Mouse (Mus musculus): ENCODE results near the gene Prkra. TPM values are rescaled to one million over a fixed set of nuclear protein-coding genes. Genes with fewer than 3 reads are reported as not detected.
A peak's percentile ranks its signal among the peaks of the same experiment; 100 is the strongest.

The Prkra gene
- polyA plus RNA-seq, 1 experiment from 2014 or later: 102 TPM

DNA sequence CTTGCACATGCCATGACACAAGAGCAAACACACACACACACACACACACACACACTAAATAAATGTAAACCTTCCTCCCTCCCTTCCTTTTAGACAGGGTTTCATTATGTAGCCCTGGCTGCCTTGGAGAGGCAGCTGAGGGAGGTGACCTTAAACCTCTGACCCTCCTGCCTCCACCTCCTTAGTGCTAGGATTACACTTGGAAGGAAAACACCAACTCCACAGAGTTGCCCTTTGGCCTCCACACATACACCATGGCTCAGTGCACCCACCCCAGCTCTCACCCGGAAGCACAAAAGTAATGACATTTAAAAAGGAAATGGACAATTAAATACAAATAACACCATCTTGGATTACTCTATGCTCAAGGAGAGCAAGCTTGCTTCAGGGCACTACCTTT lies 26.1 kb downstream of the Prkra start:
- Histone ChIP-seq H3K4me3 (ENCODE audit: low read depth, low read length) (no peak overlapping the region), H3K27me3 (ENCODE audit: control insufficient read depth, insufficient read depth, low read length) (no peaks in the 10 kb centered on the region), H3K4me1 (ENCODE audit: control insufficient read depth, insufficient read depth, low read length) (no peaks in the 10 kb centered on the region), H3K36me3 (replicated peaks; ENCODE audit: control insufficient read depth, insufficient read depth, low read depth, low read length) (peaks cover 6% of the 10 kb centered on the region), H3K27ac (replicated peaks; ENCODE audit: low read depth, low read length) (no peak overlapping the region), H3K9me3 (replicated peaks; ENCODE audit: control insufficient read depth, low read length) (no peaks in the 10 kb centered on the region), H3K4me2 (ENCODE audit: low read depth, low read length) (no peak overlapping the region), H3K9ac (replicated peaks; ENCODE audit: low read length) (no peak overlapping the region)
- ATAC-seq (replicated peaks; ENCODE audit: insufficient number of reproducible peaks, low FRiP score, low TSS enrichment, low read depth) (no peak), DNase-seq (ENCODE audit: low spot score) (no peak)
- 35% methylated on average over 1 of the region's 1 CpGs for WGBS

DNA sequence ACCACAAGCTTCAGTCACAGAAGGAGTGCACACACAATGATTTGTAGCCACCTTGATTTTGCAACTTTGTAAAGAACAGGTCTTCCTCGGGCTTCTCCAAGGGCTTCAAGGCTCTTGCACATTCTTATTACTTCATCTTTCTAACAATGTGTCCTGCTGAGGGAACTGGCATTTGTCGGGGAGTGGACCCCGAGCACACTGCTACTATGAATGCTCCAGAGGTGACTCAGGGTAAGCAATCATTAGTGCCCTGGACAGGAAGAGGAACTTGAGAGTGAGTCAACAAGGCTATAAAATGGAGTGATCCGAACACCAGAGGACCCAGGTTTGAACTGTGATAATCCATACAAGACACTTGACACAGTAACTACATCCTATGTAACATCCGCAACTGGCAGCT lies 27.6 kb downstream of the Prkra start:
- WGBS: 89% methylated on average over 5 of the region's 5 CpGs
- no peak overlapping the region for H3K4me3 ChIP-seq (ENCODE audit: low read depth, low read length)
- H3K4me2 ChIP-seq (ENCODE audit: low read depth, low read length): no peak overlapping the region
- H3K36me3 ChIP-seq (replicated peaks; ENCODE audit: control insufficient read depth, insufficient read depth, low read depth, low read length): peaks cover 3% of the 10 kb centered on the region; the same call in 1 of the 2 replicates
- H3K9ac ChIP-seq (replicated peaks; ENCODE audit: low read length): no peak overlapping the region
- ATAC-seq (replicated peaks; ENCODE audit: insufficient number of reproducible peaks, low FRiP score, low TSS enrichment, low read depth) (no peak), DNase-seq (ENCODE audit: low spot score) (no peak)
- no peaks in the 10 kb centered on the region for H3K9me3 ChIP-seq (replicated peaks; ENCODE audit: control insufficient read depth, low read length)
- no peaks in the 10 kb centered on the region for H3K4me1 ChIP-seq (ENCODE audit: control insufficient read depth, insufficient read depth, low read length)
- H3K27me3 ChIP-seq (ENCODE audit: control insufficient read depth, insufficient read depth, low read length): no peaks in the 10 kb centered on the region
- no peak overlapping the region for H3K27ac ChIP-seq (replicated peaks; ENCODE audit: low read depth, low read length)

DNA sequence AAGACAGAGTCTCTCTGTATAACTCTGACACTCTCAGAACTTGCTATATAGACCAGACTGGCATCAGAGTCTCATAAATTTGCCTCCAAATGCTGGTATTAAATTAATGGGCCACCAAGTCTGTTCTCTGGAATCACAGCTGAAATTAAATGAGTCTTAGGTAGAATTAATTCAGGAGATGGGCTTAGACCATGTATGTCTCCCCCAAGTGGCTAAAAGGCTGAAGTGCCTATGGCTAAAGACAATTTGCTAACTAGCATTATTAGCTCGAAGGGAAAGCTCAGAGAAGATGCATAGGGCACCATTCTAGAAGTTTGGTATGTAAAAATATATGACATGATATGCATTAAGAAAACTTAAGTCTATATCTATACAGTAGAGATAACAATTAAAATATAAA lies 29.7 kb downstream of the Prkra start:
- Histone ChIP-seq H3K9me3 (replicated peaks; ENCODE audit: control insufficient read depth, low read length) (no peaks in the 10 kb centered on the region), H3K9ac (replicated peaks; ENCODE audit: low read length) (no peak overlapping the region), H3K27me3 (ENCODE audit: control insufficient read depth, insufficient read depth, low read length) (no peaks in the 10 kb centered on the region), H3K4me2 (ENCODE audit: low read depth, low read length) (no peak overlapping the region), H3K4me1 (ENCODE audit: control insufficient read depth, insufficient read depth, low read length) (no peaks in the 10 kb centered on the region), H3K27ac (replicated peaks; ENCODE audit: low read depth, low read length) (no peak overlapping the region), H3K4me3 (ENCODE audit: low read depth, low read length) (no peak overlapping the region), H3K36me3 (replicated peaks; ENCODE audit: control insufficient read depth, insufficient read depth, low read depth, low read length) (no peaks in the 10 kb centered on the region)
- DNase-seq (ENCODE audit: low spot score): peak; percentile 76
- ATAC-seq (replicated peaks; ENCODE audit: insufficient number of reproducible peaks, low FRiP score, low TSS enrichment, low read depth): no peak
- 61% methylated on average over 1 of the region's 1 CpGs for WGBS

DNA sequence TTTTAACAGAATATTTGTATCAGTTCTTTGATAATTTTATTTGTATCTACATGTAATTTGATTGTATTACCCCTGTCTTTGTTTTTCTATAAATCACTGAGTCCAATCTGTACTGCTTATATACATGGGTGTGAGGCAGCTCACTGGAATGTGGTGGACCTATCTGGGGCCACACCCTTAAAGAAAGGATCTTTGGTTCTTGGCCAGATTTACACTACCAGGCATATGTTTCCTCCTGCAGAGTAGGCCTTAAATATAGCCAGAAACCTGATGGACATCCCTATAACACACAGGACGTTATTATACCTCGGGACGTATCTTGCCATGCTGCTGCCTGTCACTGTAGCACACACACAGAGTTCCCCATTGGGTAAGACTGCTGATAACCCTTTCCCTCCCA lies 35.8 kb downstream of the Prkra start:
- H3K4me3 ChIP-seq (ENCODE audit: low read depth, low read length): no peak overlapping the region
- ATAC-seq (replicated peaks; ENCODE audit: insufficient number of reproducible peaks, low FRiP score, low TSS enrichment, low read depth) (no peak), DNase-seq (ENCODE audit: low spot score) (no peak)
- no peaks in the 10 kb centered on the region for H3K9me3 ChIP-seq (replicated peaks; ENCODE audit: control insufficient read depth, low read length)
- no peak overlapping the region for H3K4me2 ChIP-seq (ENCODE audit: low read depth, low read length)
- no peaks in the 10 kb centered on the region for H3K27me3 ChIP-seq (ENCODE audit: control insufficient read depth, insufficient read depth, low read length)
- H3K36me3 ChIP-seq (replicated peaks; ENCODE audit: control insufficient read depth, insufficient read depth, low read depth, low read length): no peaks in the 10 kb centered on the region
- WGBS: 82% methylated on average over 3 of the region's 3 CpGs
- no peak overlapping the region for H3K9ac ChIP-seq (replicated peaks; ENCODE audit: low read length)
- no peaks in the 10 kb centered on the region for H3K4me1 ChIP-seq (ENCODE audit: control insufficient read depth, insufficient read depth, low read length)
- no peak overlapping the region for H3K27ac ChIP-seq (replicated peaks; ENCODE audit: low read depth, low read length)

DNA sequence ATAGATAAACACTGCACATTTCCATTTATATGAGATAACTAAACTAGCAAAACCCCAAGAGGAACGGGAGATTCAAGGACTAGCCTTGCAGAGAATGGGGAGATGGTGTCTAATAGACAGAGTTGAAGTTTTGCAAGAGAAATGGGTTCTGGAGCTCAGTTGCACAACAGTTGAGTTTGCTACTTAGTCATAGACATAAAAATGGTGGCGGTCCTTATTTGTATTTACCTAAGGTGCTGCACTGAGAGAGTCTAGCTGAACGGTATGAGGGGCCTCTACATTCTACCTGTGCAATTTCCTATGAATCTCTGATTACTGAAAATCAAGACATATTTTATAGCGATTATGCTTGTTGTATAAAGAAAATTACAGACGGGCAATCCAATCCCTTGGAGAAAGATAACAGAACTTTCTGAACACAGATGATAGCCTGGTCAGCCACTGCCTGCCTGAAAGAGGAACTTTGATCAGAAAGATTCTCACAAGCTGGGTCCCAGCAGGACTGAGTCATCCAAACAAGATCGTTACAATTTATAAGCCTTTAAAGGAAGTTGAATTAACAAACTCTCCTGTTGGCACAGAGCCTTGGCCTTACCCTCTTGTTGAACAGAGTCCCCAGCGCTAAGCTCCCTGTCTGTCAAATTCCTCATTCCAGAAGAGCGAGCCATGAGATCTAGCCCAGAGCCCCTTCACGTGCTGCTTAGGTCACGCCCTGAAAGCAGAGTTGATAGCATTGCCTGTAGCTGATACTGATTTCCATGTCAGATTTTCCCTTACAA lies 37.3 kb downstream of the Prkra start:
- Histone ChIP-seq H3K27ac (replicated peaks; ENCODE audit: low read depth, low read length) (no peak overlapping the region), H3K36me3 (replicated peaks; ENCODE audit: control insufficient read depth, insufficient read depth, low read depth, low read length) (no peaks in the 10 kb centered on the region), H3K4me3 (ENCODE audit: low read depth, low read length) (no peak overlapping the region), H3K4me1 (ENCODE audit: control insufficient read depth, insufficient read depth, low read length) (no peaks in the 10 kb centered on the region), H3K9me3 (replicated peaks; ENCODE audit: control insufficient read depth, low read length) (no peaks in the 10 kb centered on the region), H3K27me3 (ENCODE audit: control insufficient read depth, insufficient read depth, low read length) (no peaks in the 10 kb centered on the region), H3K9ac (replicated peaks; ENCODE audit: low read length) (no peak overlapping the region), H3K4me2 (ENCODE audit: low read depth, low read length) (no peak overlapping the region)
- WGBS: 79% methylated on average over 10 of the region's 10 CpGs
- DNase-seq (ENCODE audit: low spot score): no peak
- no peak for ATAC-seq (replicated peaks; ENCODE audit: insufficient number of reproducible peaks, low FRiP score, low TSS enrichment, low read depth)

DNA sequence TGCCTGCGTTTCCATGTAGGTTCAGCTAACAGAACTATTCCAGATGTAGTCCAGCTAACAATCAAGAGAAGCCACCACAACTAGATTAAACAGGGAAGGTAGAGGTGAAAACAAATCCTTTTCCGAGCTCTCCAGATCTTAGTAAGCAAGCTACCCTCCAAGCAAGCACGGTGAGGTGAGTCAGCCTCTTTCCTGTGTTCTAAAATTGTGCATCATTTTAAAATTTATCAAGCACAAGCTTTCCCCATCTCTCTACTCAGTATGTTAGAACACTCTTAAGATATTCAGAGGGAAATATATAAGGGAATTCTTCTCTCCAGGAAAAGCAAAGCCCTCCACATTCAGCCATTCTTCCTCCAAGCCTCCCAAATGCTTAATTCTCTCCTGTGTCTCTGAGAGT lies 41.1 kb downstream of the Prkra start:
- H3K9ac ChIP-seq (replicated peaks; ENCODE audit: low read length): no peak overlapping the region
- H3K9me3 ChIP-seq (replicated peaks; ENCODE audit: control insufficient read depth, low read length): no peaks in the 10 kb centered on the region
- H3K27me3 ChIP-seq (ENCODE audit: control insufficient read depth, insufficient read depth, low read length): no peaks in the 10 kb centered on the region
- ATAC-seq (replicated peaks; ENCODE audit: insufficient number of reproducible peaks, low FRiP score, low TSS enrichment, low read depth): no peak
- H3K4me1 ChIP-seq (ENCODE audit: control insufficient read depth, insufficient read depth, low read length): no peaks in the 10 kb centered on the region
- WGBS: 80% methylated on average over 3 of the region's 3 CpGs
- no peak for DNase-seq (ENCODE audit: low spot score)
- no peaks in the 10 kb centered on the region for H3K36me3 ChIP-seq (replicated peaks; ENCODE audit: control insufficient read depth, insufficient read depth, low read depth, low read length)
- no peak overlapping the region for H3K27ac ChIP-seq (replicated peaks; ENCODE audit: low read depth, low read length)
- no peak overlapping the region for H3K4me3 ChIP-seq (ENCODE audit: low read depth, low read length)
- H3K4me2 ChIP-seq (ENCODE audit: low read depth, low read length): no peak overlapping the region

DNA sequence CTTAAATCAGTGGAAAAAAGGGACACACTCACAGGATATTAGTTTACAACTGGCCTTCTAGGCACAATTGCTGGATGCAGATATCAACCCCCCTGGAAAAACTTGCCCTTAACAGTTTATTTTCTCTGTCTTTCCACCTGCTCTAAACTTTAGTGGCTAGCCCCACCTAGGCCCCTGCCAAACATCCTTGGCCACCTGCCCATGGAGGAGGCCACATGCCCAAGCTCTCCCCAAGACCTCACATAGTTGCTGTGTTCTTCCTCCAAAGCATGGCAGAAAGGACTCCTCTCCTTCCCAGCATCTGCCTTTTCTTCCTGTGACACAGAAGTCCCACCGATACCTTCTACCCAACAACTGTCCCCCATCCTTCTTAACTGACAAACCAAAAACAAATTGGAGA lies 45.6 kb downstream of the Prkra start:
- Histone ChIP-seq H3K27me3 (ENCODE audit: control insufficient read depth, insufficient read depth, low read length) (no peaks in the 10 kb centered on the region), H3K4me1 (ENCODE audit: control insufficient read depth, insufficient read depth, low read length) (no peaks in the 10 kb centered on the region), H3K4me2 (ENCODE audit: low read depth, low read length) (no peak overlapping the region), H3K9ac (replicated peaks; ENCODE audit: low read length) (no peak overlapping the region), H3K27ac (replicated peaks; ENCODE audit: low read depth, low read length) (no peak overlapping the region), H3K36me3 (replicated peaks; ENCODE audit: control insufficient read depth, insufficient read depth, low read depth, low read length) (no peaks in the 10 kb centered on the region), H3K9me3 (replicated peaks; ENCODE audit: control insufficient read depth, low read length) (no peaks in the 10 kb centered on the region), H3K4me3 (ENCODE audit: low read depth, low read length) (no peak overlapping the region)
- WGBS: 100% methylated on average over 1 of the region's 1 CpGs
- ATAC-seq (replicated peaks; ENCODE audit: insufficient number of reproducible peaks, low FRiP score, low TSS enrichment, low read depth) (no peak), DNase-seq (ENCODE audit: low spot score) (no peak)

DNA sequence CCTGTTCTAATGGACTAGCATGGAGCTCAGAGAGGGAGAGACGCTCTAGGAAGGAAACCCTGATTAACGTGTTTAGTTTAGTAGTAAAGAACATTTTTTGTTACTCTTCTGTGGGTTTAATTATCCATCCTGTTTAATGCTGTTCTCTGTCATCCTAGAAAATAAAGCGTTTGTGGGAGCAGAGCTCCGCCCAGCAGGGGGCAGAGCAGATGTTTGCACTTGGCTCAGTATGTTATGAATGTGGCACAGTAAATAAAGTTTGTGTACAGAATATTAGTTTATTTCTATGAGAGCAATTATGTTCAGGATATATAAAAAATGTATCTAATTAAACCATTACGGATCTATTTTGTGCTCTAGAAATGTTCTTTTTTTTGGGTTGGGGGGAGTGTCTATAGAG lies 48.6 kb downstream of the Prkra start:
- no peak overlapping the region for H3K4me2 ChIP-seq (ENCODE audit: low read depth, low read length)
- no peak overlapping the region for H3K27ac ChIP-seq (replicated peaks; ENCODE audit: low read depth, low read length)
- DNase-seq (ENCODE audit: low spot score) (peak; percentile 36), ATAC-seq (replicated peaks; ENCODE audit: insufficient number of reproducible peaks, low FRiP score, low TSS enrichment, low read depth) (no peak)
- no peaks in the 10 kb centered on the region for H3K36me3 ChIP-seq (replicated peaks; ENCODE audit: control insufficient read depth, insufficient read depth, low read depth, low read length)
- no peaks in the 10 kb centered on the region for H3K9me3 ChIP-seq (replicated peaks; ENCODE audit: control insufficient read depth, low read length)
- 66% methylated on average over 5 of the region's 5 CpGs for WGBS
- H3K9ac ChIP-seq (replicated peaks; ENCODE audit: low read length): no peak overlapping the region
- H3K4me1 ChIP-seq (ENCODE audit: control insufficient read depth, insufficient read depth, low read length): no peaks in the 10 kb centered on the region
- H3K4me3 ChIP-seq (ENCODE audit: low read depth, low read length): no peak overlapping the region
- H3K27me3 ChIP-seq (ENCODE audit: control insufficient read depth, insufficient read depth, low read length): no peaks in the 10 kb centered on the region

Measured in embryonic facial prominence, embryonic 11.5 days (tissue).